Mouse (Mus musculus) layer of hippocampus, postnatal 10 days (tissue): ENCODE measurements around the gene Srl. TPM values are rescaled to one million over a fixed set of nuclear protein-coding genes. Genes with fewer than 3 reads are reported as not detected.
"Not testable (repeated sequence)": the region's sequence is repeated elsewhere in the genome, so short reads cannot be mapped to it uniquely, and the experiment has no call there.

Experiments used
- DNase-seq, 2 experiments: peaks; one replicate each; pipeline ENCODE4 v3.0.0; 2021; ENCODE audit warnings: low spot score in 2 of 2
- long read RNA-seq: library from polyadenylated mRNA; stranded (forward); transcript quantifications from one replicate; pipeline ENCODE4 v2.0.0, GENCODE M21; 2023
- total RNA-seq, 2 experiments: library from RNA; stranded (reverse); gene quantifications; 2 replicates each; pipeline ENCODE4 v1.2.3; 2021

Srl gene
- total RNA-seq: 10 to 100 TPM; 25.4 to 25.7 TPM
- long read RNA-seq, partial matches to known transcripts: 0 of 12 reads
- long read RNA-seq, other reads (novel, unspliced or antisense): 12 of 12 reads

DNA sequence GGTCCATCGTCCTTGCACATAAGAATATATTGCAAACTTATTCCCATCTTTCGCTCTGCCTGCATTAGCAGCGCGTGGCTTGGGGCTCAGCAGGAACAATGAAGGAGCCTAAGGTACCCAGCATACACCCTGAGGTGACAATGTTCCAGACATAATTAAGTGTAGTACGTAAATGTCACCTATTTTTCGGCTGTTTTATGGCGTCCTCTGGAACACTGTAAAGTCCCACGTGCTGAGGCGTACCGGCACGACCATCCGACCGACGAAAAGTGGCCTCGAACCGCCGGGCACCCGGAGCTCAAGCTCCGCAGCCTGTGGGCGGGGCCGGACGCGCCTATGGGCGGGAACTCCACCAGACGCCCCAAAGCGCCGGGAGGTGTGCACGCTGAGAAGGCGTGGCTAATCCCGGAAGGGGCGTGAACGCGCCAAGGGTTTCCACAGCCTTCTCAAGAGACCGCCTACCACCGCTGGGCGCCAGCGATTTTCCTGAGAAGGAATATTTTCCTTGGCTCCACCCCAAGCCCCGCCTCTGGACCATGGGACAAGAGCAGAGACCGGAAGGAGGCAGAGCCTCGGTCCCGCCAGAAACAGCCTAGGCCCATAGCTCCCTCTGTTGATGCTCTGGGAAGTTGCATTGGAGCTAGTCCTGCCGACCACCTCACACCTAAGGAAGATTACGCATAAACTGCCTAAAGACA, at the start of gene Srl:
TSS of gene Srl (minus strand) at position 316 of the 698 bp plus-strand sequence.
- peak; percentile 99 to 100 for DNase-seq

DNA sequence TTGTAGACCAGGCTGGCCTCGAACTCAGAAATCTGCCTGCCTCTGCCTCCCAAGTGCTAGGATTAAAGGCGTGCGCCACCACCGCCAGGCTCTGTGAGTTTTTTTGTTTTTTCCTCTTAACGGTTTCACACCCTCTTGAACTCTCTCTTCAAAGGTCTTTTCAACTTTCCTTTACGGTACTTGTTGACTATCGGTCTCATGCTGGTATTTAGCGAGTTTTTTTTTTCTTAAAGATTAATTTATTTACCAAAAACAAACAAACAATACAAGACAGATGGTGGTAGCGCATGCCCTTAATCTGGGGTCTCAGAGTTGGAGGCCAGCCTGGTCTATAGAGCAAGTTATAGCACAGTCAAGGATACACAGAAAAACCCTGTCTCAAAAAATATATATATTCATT, 48.6 kb upstream of the Srl start:
- DNase-seq: no peak

DNA sequence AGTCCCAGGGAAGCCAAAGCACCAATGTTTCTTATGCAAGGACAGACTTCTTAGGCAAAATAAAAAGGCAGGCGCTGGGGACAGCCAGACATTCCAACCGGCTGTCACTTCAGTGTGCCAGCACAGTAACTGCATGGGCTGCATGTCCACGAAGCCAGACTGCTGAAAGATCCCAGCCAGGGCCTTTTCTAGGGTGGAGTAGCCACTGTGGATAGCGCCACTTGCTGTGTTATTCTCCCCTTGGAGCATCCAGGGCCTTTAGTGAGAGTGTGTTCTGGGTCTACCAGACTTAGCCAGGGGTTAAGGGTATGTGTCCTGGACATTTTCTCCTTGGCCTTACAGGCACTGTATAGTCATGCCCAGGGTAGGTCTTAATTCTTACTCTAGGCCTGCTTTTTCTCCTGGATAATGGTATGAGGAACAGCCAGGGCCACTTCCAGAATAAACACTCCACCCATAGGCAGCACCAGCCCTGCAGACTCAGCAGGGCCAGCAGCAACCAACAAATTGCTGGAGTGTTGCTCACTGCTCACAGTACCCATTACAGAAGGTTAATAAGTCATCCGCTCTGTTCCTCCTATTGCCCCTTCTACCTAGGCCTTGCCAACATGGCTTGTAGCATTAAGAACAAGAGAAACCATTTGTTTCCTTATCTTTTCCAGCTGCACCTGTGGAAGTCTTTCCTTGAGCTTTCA, 46.0 kb upstream of the Srl start:
- no peak for DNase-seq

DNA sequence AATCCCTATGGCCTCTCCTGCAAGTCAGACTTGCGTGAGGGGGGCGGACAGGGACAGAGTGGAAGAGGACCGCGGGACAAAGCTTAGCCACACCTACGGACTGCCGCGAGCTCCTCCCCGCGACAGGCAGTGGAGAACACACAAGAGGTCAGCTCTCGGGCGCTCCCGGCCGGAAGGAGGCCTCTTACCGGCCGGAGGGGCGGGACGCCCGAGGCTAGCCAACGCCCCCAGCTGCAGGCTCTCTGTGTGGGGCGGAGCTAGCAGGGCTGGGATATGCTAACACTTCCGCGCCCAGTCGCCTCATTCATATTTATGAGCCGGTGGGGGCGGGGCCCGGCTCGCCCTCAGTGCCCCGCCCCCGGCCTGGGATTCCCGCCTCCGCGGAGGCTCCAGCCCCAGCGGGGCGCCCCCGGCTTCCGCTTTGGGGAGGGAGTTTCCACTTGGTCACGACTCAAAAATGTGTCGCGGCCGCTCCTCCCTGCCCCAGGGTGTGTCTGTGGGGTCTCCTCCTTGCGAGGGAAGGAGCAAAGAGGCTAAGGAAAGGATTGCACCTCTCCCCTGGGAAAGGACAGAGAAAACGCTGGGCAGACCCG, 45.0 kb upstream of the Srl start:
- DNase-seq: peak; percentile 80 to 88

DNA sequence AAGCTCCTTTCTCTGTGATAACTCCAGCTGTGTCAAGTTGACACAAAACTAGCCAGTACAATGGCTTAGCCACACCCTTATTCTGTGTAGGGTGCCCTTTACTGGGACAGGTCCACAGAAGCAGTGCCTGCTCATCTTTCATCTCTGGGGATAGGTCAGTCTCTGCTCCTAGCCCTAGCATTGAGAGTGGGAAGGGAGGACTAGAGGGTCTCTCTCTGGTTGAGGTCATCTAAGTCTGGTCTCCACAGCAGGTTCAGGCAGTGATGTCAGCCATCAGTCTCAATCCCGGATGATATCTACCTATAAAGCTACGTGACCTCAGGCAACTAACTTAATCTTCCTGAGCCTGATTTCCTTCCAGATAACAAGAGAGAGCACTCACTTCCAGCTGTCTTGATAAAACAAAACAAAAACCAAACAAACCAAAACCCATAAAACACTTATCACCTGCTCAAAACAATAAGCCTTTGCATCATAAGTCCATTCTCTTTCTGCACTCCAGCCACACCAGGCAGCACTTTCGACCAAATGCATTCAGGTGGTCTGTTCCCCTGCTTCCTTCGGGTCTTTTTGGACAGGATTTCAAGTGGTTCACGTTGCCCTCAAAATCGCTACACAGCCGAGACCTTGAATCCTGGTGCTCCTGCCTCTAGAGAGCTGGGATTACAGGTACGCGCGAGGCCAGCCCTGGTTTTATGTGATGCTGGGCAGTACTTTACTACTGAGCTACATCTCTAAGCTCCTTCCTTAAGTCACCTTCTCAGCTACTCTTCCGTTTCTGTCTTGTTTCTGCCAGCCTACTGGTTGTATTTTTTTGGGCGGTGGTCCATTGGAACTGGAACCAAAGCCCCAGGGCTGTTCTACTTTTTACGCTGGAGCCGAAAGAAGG, 44.3 kb upstream of the Srl start:
- no peak for DNase-seq

DNA sequence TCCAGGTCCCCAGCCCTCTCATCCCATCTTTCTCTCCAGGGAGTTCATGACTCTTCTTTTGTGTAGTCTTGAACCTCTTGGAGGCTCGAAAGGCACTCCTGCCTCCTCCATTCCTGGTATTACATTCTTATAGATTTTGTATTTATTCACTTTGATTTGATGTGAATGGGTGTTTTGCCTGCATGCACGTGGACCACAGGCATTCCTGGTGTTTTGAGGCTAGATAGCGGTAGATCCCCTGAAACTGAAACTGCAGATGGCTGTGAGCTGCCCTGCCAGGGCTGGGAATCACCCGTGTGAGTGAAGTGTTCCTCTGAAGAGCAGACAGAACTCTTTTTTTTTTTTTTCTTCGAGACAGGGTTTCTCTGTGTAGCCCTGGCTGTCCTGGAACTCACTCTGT, 42.8 kb upstream of the Srl start:
- no peak for DNase-seq

DNA sequence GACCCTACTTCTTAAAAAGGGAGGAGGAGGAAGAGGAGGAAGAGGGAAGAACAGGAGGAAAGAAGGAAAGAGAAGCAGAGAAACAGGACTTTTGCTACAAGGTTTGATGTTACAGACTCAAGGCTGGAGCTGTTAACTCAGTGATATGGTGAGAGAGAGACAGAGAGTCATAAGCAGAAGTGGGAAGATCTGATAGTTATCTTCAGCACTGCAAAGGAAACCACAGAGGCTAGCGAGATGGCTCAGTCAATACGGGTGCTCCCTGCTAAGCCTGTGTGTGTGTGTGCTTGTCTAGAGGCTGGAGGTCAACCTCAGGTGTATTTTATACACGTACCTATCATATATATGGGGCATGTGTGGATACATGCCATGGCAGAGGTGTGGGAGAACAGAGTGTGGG, 42.2 kb upstream of the Srl start:
- DNase-seq: no peak

DNA sequence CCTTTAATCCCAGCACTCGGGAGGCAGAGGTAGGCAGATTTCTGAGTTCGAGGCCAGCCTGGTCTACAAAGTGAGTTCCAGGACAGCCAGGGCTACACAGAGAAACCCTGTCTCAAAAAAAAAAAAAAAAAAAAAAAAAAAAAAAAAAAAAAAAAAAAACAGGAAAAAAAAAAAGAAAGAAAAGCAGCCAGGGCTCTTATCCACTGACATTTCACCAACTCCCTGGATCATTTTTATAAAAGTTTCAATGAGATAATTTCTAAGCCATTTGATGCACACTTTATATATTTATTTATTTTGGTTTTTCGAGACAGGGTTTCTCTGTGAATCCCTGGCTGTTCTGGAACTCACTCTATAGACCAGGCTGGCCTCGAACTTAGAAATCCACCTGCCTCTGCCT, 39.6 kb upstream of the Srl start:
- not testable (repeated sequence) for DNase-seq

DNA sequence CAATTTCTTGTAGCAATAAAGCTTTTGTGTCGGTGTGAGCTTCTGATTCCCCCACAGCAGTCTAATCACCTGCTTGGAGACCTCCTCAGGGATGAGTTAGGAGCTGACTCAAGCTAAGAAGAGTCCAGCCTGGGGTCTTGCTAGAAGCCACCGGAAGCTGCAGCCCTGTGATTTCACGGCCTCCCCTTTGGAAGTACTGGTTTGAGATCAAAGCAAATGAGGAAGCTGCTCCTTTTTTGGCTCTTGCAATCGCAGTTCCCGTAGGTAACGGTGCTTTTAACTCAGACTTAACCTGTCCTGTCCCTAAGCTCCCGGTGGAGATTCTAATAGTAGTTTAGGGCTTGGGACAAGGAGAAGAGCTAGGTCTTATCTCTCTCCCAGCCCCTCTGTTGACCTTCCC, 37.0 kb upstream of the Srl start:
- DNase-seq: no peak

DNA sequence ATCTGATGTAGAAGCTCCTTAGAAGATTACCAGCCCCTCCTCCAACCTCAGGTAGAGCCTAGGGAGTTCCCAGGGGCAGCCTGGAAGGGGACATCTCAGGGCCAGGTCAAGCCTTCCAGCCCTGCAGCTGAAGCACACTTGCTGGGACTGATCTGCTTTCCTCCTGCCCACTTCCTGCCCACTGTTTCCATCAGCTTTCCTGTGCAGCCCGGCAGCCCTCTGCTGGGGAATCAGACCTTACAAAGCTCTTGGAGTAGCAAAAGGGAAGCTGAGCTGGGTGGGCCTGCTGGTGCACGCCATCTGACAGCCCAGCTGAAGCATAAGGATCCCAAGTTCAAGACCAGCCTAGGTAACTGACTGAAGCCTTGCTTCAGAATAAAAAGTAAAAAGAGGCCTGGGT, 35.3 kb upstream of the Srl start:
- no peak for DNase-seq

DNA sequence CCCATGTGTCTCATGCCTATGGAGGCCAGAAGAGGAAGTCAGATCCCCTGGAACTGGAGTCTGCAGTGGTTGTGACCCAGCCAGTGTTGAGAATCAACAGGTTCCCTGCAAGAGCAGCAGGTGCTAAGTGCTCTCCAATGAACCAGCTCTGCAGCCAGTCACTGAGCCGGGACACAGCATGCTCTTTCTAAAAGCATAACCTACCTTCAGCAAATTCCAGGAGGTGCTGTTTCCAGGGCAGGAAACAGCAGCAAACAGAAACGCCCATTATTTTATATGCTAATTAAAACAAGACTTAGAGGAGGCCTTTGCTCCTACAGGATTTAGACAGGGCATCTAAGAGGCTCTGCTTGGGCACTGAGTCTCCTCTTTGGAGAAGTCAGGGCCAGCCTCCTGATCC, 34.4 kb upstream of the Srl start:
- DNase-seq: no peak

DNA sequence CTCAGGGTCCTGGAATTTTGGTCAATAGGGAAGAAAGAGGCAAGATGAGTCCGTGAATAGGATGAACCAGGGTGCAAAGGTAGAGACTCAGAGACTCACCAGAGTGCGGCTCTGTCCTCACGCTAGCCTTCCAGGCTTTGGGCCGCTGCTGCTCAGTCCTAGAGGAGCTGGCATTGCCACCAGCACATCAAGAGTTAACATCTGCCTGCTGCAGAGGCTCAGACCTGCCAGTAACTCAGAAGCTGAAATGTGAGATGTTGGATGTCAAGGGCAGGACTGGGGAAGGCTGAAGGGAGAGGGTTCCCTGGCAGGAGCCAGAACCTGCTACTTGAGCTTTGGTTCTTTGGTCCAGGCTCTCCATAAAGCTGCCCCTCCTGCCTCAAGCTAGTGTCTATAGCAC, 29.1 kb upstream of the Srl start:
- DNase-seq: no peak

DNA sequence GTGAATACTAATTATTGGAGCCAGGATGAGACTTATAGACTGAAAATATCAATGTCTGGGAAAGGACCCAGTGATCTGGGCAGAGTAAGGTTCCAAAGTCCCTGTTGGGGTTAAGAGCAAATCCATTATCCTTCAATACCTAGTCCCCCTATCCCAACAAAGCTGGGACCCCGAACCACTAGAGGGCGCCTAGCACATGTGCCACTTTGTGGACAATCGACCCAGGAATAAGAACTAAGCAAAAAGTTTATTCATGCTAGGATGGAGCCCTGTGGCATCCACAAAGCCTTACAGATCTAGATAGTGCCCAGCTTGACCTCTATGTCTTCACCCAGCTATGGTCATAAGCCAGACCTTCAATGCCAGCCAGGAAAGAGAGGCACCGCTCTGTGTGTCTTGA, 26.3 kb upstream of the Srl start:
- peak; percentile 83 to 85 for DNase-seq

DNA sequence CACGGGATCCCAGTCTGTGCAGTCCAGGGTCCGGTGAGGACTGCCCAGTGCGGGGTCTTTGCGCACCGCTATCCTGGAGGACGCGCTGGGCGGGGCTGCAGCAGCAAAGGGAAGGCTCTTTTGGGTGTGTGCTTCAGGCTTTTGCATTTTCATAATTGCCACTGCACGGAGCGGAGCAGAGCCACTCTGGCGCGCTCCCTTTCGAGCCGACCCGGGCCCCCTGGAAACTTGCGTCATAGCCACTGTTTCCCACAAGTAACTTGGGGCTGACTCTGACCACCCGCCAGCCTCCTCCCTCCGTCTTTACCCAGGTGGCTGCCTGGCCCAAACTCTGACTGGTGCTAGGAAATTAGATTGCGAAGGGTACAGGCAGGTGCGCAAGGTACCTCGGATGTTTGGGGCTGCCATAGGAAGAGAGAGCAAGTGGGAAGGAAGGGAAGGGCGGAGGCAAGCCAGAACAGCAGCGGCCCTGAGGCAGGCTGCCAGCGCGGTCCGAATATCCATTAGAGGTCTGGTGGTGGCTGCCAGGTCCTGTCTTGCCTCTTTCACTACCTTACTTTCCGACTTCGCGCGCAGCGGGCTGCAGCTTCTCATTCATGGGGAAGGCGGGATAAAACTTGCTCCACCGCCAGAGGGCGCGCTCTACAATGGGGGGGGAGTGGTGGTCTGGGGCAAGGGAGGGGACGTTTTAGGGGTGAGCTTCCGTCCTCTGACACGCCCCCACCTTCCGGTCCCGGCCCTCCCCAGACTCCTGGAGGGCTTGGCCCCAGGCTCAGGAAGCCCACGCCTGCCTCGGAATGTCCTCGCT, 18.7 kb upstream of the Srl start:
- DNase-seq: peak; percentile 53 to 64

DNA sequence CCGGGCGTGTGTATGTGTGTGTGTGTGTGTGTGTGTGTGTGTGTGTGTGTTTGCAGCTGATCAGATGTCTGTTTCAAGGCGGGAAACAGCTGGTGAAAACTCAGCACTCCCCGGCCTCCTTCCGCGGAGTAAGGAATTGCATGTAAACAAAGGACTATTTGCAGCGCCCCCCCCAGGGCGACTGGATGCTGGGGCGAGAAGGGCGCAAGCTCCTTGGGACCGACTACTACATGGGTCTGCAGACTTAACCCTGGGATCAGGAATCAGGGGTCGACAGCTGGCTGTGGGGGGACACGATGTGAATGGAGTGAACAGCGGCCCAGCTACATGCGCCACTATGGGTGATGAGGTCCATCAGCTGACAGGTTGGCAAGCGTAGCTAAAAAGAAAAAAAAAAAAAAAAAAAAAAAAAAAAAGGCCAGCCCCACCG, 18.1 kb upstream of the Srl start, which contains the start of gene Tfap4:
TSS of gene Tfap4 (minus strand) at position 140 of the 430 bp plus-strand sequence.
- DNase-seq: peak; percentile 90

DNA sequence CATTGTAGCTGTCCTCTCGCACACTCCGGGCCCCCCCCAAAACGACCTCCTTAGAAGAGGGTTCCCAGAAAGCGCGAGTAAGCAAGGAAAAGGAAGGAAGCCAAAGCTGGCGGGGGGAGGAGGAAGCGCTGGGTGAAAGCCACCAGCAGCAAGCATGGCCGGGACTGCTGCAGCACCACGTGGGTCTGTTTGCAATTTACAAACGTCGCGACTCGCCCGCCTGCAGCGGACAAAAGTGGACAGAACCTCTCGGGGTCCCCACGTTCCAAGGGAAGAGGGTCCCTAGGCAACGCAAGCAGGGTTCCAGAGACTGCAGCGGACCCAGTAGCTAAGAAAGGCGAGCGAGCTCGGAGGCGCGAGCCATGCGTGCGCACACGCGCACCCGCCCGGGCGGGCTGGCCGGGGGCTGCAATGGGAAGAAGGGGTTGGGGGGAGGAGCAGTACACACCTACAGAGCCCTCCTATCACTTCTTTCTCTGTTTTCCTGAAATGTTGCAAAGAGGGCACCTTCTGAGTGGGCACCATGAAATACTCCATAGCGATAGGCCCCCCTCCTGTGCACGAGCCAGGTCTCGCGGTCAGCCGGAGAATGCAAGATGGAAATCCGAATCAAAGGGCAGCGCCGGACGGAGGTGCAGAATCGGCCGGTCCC, 17.5 kb upstream of the Srl start:
- peak; percentile 76 to 80 for DNase-seq

DNA sequence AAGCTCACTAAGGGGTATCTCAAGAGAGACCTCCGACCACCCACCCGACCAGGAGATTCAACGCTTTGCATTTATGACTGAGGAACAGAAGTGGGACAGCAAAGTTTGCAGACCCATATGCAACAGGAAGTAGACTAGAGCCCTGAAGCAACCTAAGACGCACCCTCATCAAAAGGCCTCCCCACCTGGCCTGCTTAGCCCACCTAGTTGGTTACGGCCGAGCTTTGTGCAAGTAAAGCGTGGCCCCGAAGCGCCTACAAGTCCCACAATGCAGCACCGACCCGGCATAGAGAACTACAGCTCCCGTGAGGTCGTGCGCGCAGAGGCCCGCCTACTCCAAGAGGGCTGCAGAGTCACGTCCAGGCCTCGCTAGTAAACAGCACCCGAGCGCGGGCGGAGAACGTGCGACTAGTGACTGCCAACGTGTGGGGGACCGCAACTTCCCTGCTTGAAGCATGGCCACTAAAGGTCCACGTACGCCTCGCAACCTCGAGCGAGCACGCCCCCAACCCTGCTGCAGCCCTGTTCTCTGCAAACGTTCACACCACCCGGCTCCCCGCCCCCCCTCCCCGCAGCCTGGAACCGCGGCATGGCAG, 16.9 kb upstream of the Srl start:
- peak; percentile 87 to 90 for DNase-seq

DNA sequence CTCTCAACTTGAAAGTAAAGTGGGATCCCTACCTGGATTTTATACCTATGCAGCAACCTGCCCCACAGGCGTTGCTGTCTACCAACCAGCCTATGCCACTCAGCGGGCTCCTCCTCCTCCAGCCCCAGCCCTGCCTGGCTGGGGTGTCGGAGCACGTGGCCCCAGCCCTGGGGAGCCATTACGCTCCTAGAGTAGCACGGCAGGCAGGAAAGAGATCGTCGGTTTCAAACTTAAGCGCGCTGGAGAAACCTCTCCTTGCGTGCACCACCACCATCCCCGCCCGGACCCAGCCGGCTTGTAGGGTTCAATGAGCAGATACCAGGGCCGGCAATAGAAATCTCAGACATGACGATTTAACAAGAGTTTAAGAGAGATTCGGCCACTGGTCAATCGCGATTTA, 16.3 kb upstream of the Srl start:
- peak; percentile 55 to 66 for DNase-seq

DNA sequence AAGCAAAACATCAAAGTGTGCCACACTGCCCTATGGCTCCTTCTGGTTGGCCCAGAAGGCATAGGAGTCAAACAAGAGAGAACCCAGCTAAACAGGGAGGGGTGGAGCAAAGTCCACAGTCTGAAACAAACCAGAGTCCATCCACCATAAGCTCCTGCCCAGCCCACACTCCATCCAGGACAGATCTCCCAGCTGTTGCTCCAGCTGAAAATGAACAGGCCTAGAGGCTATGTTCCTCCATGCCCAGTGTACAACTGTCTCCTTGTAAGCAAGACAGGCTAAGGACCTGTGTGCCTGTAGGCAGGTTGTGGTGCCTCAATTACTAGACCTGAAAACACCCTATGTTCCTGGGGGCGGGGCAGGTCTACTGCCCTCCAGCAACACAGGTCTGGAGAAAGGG, 15.5 kb upstream of the Srl start:
- no peak for DNase-seq

DNA sequence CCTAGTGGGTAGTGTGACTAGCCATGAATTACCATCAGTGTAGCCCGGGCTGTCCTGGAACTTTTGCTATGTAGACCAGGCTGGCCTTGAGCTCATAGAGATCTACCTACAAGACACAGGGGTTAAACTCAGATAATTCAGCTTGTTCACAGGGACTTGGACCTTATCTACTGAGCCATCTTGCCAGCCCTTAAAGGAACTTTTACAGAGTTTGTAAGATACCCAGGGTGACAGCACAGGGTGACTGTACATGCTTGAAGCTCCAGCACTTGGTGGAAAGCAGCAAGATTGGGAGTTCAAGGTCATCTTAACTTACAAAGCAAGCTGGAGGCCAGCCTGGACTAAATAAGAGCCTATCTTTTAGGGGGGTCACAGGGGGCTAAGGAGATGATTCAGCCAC, 13.9 kb upstream of the Srl start:
- DNase-seq: no peak
